Mouse (Mus musculus) left cerebral cortex, adult 11 months (tissue): ENCODE measurements around the gene Ppp1r16b.

ENCODE experiments used
- DNase-seq: peaks from one replicate; pipeline ENCODE4 v3.0.0; 2022; ENCODE audit warnings: low spot score

Ppp1r16b gene

GRCm38 (mm10) chr2:158692191-158692590 is 27.0 kb downstream of the Ppp1r16b start:
- no peak for DNase-seq

DNA sequence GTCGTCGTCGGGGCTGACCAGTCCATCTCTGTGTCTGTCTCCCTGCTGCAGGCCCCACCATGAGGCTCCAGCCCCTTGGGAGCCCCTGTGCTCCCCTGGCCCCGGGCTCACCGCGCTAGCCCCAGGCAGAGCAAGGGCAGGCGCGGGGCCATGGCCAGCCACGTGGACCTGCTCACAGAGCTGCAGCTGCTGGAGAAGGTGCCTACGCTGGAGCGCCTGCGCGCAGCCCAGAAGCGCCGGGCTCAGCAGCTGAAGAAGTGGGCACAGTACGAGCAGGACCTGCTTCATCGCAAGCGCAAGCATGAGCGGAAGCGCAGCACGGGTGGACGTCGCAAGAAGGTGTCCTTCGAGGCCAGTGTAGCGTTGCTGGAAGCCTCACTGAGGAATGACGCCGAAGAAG is 30.6 kb downstream of the Ppp1r16b start:
- no peak for DNase-seq

DNA sequence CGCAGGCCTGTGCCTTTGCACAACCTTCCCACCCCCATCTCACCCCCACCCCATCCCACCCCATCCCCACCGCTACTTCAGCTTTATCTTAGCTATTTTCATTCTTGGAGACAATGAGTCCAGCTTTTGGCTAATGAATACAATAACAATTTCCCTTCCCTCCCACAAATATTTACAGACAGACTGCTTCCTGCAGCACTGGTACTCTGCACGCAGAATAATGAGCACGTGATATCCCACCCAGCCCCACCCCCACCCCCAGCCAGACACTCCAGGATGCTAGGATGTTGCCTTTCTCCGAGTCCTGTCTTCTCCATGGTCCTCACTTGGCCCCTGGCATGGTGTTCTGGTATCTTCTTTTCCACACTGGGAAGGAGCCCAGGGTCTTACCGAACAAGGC is 31.3 kb downstream of the Ppp1r16b start:
- no peak for DNase-seq

- DNase-seq: no peak
Measured at GRCm38 (mm10) chr2:158699908-158700307, 34.7 kb downstream of the Ppp1r16b start.

DNA sequence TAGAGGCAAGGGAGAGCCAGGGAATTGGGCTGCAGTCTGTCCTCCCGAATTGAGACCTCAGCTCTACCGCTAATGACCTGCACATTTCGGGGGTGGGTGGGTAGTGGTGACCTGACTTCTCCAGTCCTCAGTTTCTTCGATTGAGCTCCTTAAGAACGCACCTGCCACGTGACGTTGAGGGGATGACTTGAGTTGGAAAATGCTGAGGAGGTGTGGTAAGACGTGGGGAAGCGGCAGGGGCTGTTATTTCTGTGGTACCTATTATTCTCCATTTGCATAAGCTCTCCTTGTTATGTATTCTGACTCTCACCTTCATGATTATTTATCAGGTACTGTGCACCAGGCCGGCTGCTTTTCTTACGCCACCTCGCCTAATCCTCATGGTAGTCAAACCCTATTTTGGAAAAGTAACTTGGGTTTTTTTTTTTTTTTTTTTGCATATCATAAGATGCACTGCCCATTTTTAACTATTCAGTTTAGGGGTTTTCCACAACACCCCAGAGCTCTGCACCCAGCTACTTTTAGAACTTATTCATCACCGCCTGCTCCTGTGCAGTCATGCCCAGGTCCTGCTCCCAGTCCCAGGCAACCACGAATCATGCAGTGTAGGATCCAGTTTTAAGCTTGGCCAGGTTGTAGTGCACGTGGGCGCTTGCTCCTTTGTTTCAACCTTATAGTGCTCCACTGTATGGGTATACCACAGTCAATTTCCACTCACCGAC is 35.5 kb downstream of the Ppp1r16b start:
- no peak for DNase-seq

GRCm38 (mm10) chr2:158701505-158701904 is 36.3 kb downstream of the Ppp1r16b start:
- no peak for DNase-seq

DNA sequence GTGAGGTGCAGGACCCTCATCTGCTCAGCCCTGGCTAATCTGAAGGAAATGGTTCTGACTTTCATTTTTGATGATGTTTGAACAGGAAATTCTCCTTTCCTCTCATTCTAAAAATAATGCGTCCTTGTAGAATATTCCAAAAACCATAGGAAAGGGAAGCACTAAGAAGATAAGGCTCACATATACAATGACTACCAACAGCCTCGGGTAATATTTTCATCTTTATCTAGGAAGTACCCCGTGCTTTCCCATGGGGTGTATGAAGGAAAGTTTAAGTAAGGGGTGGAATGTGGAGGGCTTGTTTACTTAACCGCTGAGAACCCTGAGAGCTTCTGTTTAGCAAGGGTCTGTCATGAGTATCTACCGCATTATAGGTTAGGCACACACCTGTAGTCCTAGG is 37.0 kb downstream of the Ppp1r16b start:
- DNase-seq: no peak

DNA sequence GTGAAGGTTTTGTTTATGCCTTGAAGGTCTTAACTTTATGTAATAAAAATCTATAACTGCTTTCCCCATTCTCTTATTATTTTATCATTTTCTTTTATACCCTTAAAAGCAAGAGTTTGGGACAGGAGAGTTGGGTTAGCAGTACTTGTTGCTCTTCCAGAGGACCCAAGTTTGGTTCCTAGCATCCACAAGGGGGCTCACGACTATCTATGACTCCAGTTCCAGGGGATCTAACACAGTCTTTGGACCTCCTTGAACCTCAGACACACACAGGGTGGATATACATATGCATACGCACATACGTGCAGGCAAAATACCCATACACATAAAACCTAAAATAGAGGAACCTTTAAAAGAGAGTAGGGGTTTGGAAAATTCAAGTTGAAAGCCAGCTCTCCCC is 39.5 kb downstream of the Ppp1r16b start:
- no peak for DNase-seq

GRCm38 (mm10) chr2:158705529-158705928 is 40.3 kb downstream of the Ppp1r16b start:
- DNase-seq: no peak

DNA sequence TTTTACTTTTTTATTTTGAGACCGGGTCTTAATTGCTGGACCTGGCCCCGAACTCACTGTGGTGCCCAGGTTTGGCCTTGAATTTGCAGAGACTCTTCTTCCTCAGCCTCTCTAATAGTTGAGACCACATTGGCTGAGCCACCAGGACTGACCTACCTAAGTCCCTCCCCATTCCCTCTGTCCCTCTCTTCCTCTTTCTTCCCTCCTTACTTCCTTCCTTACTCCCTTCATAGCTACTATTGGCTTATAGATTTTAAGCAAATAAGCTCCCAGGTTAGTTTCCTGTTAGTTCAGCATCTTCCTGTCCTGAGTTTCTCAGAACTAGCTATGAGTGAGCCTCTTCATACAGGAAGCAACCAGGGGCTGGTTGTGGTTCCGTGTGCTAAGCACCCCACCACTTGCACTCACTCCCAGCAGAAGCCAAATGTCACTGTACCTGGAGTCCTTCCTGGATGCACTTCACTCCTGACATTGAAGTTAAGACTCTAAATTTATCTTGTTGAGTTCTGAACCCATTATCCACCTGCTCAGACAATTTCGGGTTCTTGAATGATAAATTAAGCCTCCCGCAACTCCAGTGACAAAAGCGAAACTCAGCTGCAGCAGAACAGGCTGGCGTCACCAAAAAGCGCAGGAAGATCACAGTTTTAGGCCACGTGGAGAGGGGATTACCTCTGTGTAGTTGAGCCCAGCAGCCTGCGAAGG is 41.7 kb downstream of the Ppp1r16b start:
- DNase-seq: no peak

DNA sequence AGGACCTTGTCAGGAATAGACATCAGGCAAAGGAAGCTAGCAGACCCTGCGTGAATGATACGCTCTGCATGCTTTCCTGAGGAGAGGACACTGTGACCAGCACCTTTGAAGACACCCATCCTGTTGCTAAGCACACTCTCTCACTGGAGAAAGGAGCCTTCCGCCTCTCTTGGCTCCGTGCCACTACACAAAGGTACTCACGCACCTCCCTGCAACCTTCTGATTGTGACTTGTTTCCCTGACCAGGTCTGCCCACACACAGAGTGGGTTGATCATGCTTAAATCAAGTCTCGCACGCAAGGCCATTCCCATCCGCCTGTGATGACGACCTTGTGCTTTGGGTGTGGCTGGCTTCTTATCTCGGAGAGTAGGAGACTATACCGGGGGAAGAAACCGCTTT is 42.9 kb downstream of the Ppp1r16b start:
- DNase-seq: no peak

DNA sequence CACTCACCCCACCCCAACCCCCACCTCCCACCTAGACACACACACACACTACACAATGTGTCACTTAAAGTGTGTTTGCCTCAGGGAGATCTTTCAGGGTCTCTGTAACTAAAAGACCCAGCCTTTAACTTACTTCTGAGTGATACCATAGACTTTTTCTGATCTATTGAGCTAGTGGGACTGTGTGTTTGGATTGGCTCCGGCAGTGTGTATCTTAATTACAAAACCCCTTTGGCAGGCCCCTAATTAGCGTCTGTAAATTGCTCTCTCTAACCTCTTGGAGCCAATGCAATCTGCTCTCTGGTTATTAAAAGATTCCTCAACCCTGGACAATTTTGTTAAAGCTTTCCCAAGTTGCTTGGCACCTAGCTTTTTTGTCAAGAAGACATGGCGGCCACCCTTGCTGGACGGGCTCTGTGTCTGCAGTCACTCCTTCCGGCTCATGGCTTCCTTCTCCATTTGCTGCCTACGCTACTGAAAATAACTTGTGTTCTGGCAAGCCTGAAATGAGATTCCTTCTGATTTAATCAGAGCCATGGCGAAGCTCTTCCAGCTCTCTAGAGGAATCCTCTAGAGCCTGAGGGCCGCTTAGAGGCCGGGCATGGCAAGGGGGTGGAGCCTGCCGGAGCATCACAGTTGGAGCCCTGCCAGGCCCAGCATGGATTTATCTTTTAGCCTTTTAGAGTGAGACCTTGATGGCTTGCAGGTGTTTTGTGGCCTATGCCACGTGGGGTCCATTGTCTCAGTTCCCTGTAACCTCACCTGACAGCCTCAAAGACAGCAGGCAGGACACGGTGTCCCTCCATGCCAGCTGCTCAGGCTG is 46.9 kb downstream of the Ppp1r16b start:
- DNase-seq: no peak

GRCm38 (mm10) chr2:158714826-158715225 is 49.6 kb downstream of the Ppp1r16b start:
- DNase-seq: no peak

DNA sequence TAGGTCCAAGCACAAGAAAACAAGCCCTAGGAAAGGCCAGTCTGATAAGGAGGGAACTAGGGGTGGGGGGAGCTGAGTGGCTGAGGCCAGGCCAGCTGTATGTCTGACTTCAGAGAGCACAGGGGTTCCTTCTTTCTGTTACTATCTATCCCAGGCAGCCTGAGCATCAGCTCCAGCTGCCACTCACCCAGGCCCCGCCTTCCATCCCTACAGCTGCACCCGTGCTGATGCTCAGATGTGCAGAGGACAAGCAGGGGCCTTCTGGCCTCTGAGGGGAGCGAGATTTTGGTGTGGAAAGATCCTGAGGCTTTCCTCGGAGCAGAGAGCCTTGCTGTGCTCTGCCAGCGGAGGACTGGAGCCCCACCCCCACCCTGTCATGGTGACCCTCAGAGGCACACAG is 50.9 kb downstream of the Ppp1r16b start:
- DNase-seq: no peak

DNA sequence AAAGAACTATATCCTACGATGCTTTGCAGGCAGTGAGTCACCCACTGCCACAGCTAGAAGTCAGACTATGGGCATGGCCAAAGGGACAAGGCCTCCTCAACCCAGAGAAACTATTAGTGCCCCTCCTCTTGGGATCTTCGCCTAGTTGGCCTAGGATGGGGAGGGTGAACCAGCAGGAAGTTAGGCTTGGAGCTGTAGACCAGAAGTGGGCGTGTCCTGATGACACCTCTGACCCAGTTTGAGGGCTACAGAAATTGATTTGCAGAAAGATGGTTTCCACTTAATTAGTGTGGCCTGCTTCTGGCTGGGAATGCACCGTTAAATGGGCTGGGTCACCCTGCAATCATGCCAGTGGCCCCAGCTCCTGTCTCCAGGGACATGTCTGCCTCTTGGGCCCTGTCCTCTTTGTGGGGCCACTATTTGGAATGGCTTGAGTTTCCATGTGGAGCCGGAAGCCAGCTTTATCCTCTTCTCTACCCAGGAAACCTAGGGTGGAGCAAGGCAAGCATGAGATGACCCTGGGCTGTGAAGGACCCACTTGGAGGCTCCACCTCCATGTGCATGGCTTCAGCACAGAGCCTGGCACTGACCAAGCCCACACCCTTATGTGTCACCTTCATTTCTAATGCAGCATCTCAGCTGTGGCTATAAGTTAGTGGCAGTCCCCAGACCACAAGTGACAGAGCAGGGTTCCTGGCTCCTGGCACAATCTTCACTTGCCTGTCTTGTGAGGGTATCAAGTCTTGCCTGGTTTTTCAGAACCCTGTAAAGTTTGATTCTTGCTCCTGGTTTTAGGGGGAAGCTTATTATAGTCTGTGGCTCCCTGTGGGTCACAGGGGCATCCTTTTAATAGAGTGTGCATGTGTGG is 52.6 kb downstream of the Ppp1r16b start:
- no peak for DNase-seq

DNA sequence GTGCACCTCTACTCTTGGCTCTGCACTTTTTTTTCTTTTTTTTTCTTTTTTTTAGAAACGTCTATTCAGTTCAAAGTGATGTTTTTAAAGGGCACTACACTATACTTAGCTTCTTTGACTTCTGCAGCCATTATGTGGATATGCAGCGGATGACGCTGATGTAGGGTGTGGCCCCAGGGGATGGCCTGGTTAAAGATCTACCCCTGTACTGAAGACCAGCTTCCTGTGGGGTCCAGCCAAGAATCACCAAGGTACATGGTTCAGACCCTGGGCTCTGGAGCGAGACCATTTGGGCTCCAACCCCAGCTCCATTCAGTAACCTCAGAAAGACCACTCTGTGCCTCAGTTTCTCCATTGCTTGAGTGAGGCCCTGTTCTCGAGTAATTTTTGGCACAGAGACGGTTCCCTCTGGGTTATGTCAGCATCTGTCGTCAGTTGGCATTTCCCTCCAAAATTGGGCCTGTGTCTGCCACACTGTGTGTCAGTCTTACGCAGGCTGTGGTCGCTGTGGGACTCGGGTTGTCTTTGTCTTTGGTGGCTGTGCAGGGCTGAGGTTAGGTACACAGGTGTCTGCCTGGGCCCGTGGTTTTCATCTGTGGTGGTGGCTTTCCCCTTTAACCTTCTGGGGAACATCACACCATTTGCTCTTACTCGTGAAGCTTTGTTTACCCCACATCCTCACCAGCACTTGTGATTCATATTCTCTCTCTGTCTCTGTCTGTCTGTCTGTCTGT is 53.8 kb downstream of the Ppp1r16b start:
- DNase-seq: no peak

GRCm38 (mm10) chr2:158720715-158721370 is 55.6 kb downstream of the Ppp1r16b start:
- no peak for DNase-seq

DNA sequence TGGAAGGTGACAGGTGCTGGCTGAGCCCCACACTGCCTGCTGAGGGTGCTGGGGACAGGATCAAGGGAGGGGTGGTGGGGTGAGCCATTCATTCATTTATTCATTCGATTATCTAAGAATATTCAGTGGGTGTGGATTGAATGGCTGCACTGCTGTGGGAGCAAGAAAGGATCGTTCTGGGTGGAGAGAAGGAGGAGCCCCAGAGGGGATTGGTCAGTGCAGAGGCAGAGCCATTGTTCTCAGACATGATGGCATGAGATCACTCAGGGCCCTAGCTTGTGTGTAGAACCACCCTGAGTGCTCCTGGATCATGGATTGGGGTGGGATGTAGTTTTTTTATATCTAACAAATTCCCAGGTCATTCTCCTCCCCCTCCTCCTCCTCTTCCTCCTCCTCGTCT is 56.3 kb downstream of the Ppp1r16b start:
- DNase-seq: no peak

- no peak for DNase-seq
Measured at GRCm38 (mm10) chr2:158722135-158722534, 56.9 kb downstream of the Ppp1r16b start.

DNA sequence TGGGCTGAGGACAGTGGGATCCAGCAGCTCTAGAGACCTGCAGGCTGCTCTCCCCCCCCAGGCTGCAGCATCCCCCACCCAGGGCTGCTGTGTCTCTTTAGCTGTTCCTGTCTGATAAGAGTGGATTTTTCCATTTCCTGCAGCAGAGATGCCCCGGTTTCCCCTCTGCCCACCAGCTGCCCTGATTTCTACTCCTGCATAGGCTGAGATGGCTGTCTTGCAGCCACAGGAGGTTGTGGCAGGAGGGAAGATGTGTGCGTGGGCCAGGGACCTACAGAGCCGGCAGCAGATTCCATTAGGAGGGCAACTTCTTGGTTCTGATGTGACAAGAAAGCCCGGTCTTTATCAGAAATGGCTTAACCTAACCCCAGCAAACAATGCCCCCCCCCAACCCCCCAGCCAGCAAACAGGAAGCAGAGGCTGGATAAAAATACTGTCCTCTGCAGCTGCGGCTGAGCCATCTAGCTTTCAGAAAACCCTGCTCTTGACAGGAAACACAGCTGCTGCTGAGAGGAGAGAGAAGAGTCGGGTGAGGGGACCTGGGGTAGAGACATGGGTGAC is 57.9 kb downstream of the Ppp1r16b start:
- peak; percentile 55 for DNase-seq
